ENCODE assay signal across 20 mouse cellular contexts in genomic region chr9:43919010-43919409, GRCm38 (mm10).
DNase-seq lines count a peak whose midpoint lies in the region; ATAC-seq and TF ChIP-seq lines count a peak whose summit lies in the region.
"Had no signal": no experiment of that assay in that cellular context is flagged by ENCODE, and none has a peak within 500 bp of the region (broad histone marks: within the 10 kb centered on the region; RNA-seq: fewer than 3 reads in every experiment).

No protein-coding gene starts in this region.

- peaks cover 46% of the 10 kb centered on the region for H3K4me1 ChIP-seq in hindbrain, embryonic 10.5 days (replicated peaks)
- peaks cover 9% of the 10 kb centered on the region for H3K4me1 ChIP-seq in hindbrain, postnatal 0 days (ENCODE audit: insufficient read depth, low read length)
- peaks cover 39% of the 10 kb centered on the region for H3K4me1 ChIP-seq in forebrain, embryonic 14.5 days (ENCODE audit: control insufficient read depth, insufficient read depth, low read length)
- H3K4me1 ChIP-seq in hindbrain, embryonic 16.5 days (ENCODE audit: control insufficient read depth, insufficient read depth, low read depth, low read length) = peaks cover 27% of the 10 kb centered on the region
- peaks cover 27% of the 10 kb centered on the region for H3K4me1 ChIP-seq in neural tube, embryonic 14.5 days (ENCODE audit: control insufficient read depth, insufficient read depth, low read length)

- H3K27ac ChIP-seq in hindbrain, embryonic 10.5 days = peak overlapping the region; percentile 9; the same call in 1 of the 2 replicates
- H3K27ac ChIP-seq in hindbrain, postnatal 0 days = no peak overlapping the region
- H3K27ac ChIP-seq in forebrain, embryonic 14.5 days (ENCODE audit: low read depth, low read length) = peak overlapping the region; percentile 67; the same call in 1 of the 2 replicates
- H3K27ac ChIP-seq in hindbrain, embryonic 16.5 days (ENCODE audit: low read depth, low read length) = no peak overlapping the region; the same call in 1 of the 2 replicates
- peak overlapping the region; percentile 29 for H3K27ac ChIP-seq in neural tube, embryonic 14.5 days (ENCODE audit: low read depth, low read length)
- H3K27ac ChIP-seq: embryonic facial prominence, embryonic 13.5 days; heart, adult 2 months; kidney, embryonic 15.5 days; liver, embryonic 14.5 days had no signal

- H3K9ac ChIP-seq in hindbrain, postnatal 0 days (replicated peaks; ENCODE audit: low read length) = no peak overlapping the region
- H3K9ac ChIP-seq in forebrain, embryonic 14.5 days (ENCODE audit: low read length) = peak overlapping the region; percentile 38; the same call in 1 of the 2 replicates
- H3K9ac ChIP-seq in hindbrain, embryonic 16.5 days (ENCODE audit: low read depth, low read length) = peak overlapping the region; percentile 31
- H3K9ac ChIP-seq in neural tube, embryonic 14.5 days (replicated peaks; ENCODE audit: low read depth, low read length) = no peak overlapping the region; the same call in 1 of the 2 replicates
- H3K9ac ChIP-seq: embryonic facial prominence, embryonic 13.5 days; kidney, embryonic 15.5 days; liver, embryonic 14.5 days had no signal

- no peak overlapping the region for H3K4me3 ChIP-seq in hindbrain, embryonic 10.5 days
- H3K4me3 ChIP-seq in hindbrain, postnatal 0 days (ENCODE audit: low read length) = no peak overlapping the region
- no peak overlapping the region for H3K4me3 ChIP-seq in forebrain, embryonic 14.5 days (ENCODE audit: low read depth, low read length)
- no peak overlapping the region for H3K4me3 ChIP-seq in hindbrain, embryonic 16.5 days (ENCODE audit: low read length)
- no peak overlapping the region for H3K4me3 ChIP-seq in neural tube, embryonic 14.5 days (ENCODE audit: low read depth, low read length)
- H3K4me3 ChIP-seq: embryonic facial prominence, embryonic 13.5 days; heart, adult 2 months; kidney, embryonic 15.5 days had no signal

- ATAC-seq in hindbrain, postnatal 0 days = no peak
- no peak; the same call in 1 of the 2 replicates for ATAC-seq in forebrain, embryonic 14.5 days
- ATAC-seq in hindbrain, embryonic 16.5 days = no peak
- ATAC-seq in neural tube, embryonic 14.5 days (ENCODE audit: low read depth) = no peak
- ATAC-seq: CD4-positive, CD25-positive, alpha-beta regulatory T cell, adult 4 months; intestine, embryonic 16.5 days; Patski had no signal

- no peak for DNase-seq in hindbrain, embryonic 10.5 days (ENCODE audit: low spot score)
- no peak for DNase-seq in hindbrain, postnatal 0 days (ENCODE audit: low spot score)
- DNase-seq in forebrain, embryonic 14.5 days (ENCODE audit: low spot score) = peak; percentile 56
- no peak for DNase-seq in cerebellum, adult 9-10 months
- no peak for DNase-seq in urinary bladder, postnatal 14 days (ENCODE audit: low spot score)
- DNase-seq: adrenal gland, adult 8-10 months; cerebellum, postnatal 10 days; gastrocnemius, postnatal 25 days; heart, adult 2 months; heart, postnatal 36 days; right cerebral cortex, postnatal 25 days; thymus, adult 18-20 months had no signal

- WGBS in hindbrain, embryonic 10.5 days = 74% methylated on average over 17 of the region's 17 CpGs
- WGBS in hindbrain, postnatal 0 days = 40% methylated on average over 17 of the region's 17 CpGs
- 28% methylated on average over 17 of the region's 17 CpGs for WGBS in forebrain, embryonic 14.5 days
- 43% methylated on average over 17 of the region's 17 CpGs for whole genome bisulfite sequencing in hindbrain, embryonic 16.5 days
- WGBS in neural tube, embryonic 14.5 days = 28% methylated on average over 17 of the region's 17 CpGs

- H3K36me3 ChIP-seq in hindbrain, embryonic 10.5 days = no peaks in the 10 kb centered on the region
- no peaks in the 10 kb centered on the region for H3K36me3 ChIP-seq in hindbrain, postnatal 0 days (ENCODE audit: insufficient read depth, low read length)
- H3K36me3 ChIP-seq in forebrain, embryonic 14.5 days (ENCODE audit: control insufficient read depth, insufficient read depth, low read length) = no peaks in the 10 kb centered on the region
- no peaks in the 10 kb centered on the region for H3K36me3 ChIP-seq in hindbrain, embryonic 16.5 days (ENCODE audit: control insufficient read depth, insufficient read depth, low read length)
- no peaks in the 10 kb centered on the region for H3K36me3 ChIP-seq in neural tube, embryonic 14.5 days (ENCODE audit: control insufficient read depth, insufficient read depth, low read length)
- H3K36me3 ChIP-seq: embryonic facial prominence, embryonic 13.5 days; kidney, embryonic 15.5 days had no signal

- no peaks in the 10 kb centered on the region for H3K9me3 ChIP-seq in hindbrain, embryonic 10.5 days
- H3K9me3 ChIP-seq in hindbrain, postnatal 0 days (ENCODE audit: low read length) = no peaks in the 10 kb centered on the region
- no peaks in the 10 kb centered on the region for H3K9me3 ChIP-seq in forebrain, embryonic 14.5 days (replicated peaks; ENCODE audit: control insufficient read depth, low read length)
- H3K9me3 ChIP-seq in hindbrain, embryonic 16.5 days (ENCODE audit: control insufficient read depth, low read length) = no peaks in the 10 kb centered on the region
- no peaks in the 10 kb centered on the region for H3K9me3 ChIP-seq in neural tube, embryonic 14.5 days (ENCODE audit: control insufficient read depth, low read length)
- H3K9me3 ChIP-seq: embryonic facial prominence, embryonic 13.5 days; kidney, embryonic 15.5 days had no signal

- H3K4me2 ChIP-seq in hindbrain, postnatal 0 days (ENCODE audit: low read depth, low read length) = no peak overlapping the region
- H3K4me2 ChIP-seq in forebrain, embryonic 14.5 days (ENCODE audit: low read length) = peak overlapping the region; percentile 16; the same call in 1 of the 2 replicates
- peak overlapping the region; percentile 6; the same call in 1 of the 2 replicates for H3K4me2 ChIP-seq in hindbrain, embryonic 16.5 days (ENCODE audit: low read length)
- no peak overlapping the region for H3K4me2 ChIP-seq in neural tube, embryonic 14.5 days (ENCODE audit: low read depth, low read length)
- H3K4me2 ChIP-seq: embryonic facial prominence, embryonic 13.5 days; kidney, embryonic 15.5 days had no signal

- H3K27me3 ChIP-seq in hindbrain, embryonic 10.5 days (ENCODE audit: insufficient read depth, poor library complexity, severe bottlenecking) = peaks cover 66% of the 10 kb centered on the region
- no peaks in the 10 kb centered on the region for H3K27me3 ChIP-seq in hindbrain, postnatal 0 days (ENCODE audit: insufficient read depth, low read length)
- no peaks in the 10 kb centered on the region for H3K27me3 ChIP-seq in forebrain, embryonic 14.5 days (replicated peaks; ENCODE audit: control insufficient read depth, insufficient read depth, low read length)
- H3K27me3 ChIP-seq in hindbrain, embryonic 16.5 days (replicated peaks; ENCODE audit: control insufficient read depth, insufficient read depth, low read length) = peaks cover 2% of the 10 kb centered on the region
- no peaks in the 10 kb centered on the region for H3K27me3 ChIP-seq in neural tube, embryonic 14.5 days (ENCODE audit: control insufficient read depth, insufficient read depth, low read length)

- TF ChIP-seq CTCF in hindbrain, postnatal 0 days (IDR thresholded peaks at IDR 0.05; ENCODE audit: low read depth) = no peak

Comparison
In these comparisons a context has a peak if more than half of its experiments do, and no peak if none do; other contexts are left out.
1. H3K27ac ChIP-seq: peak in hindbrain, embryonic 10.5 days (single experiment), forebrain, embryonic 14.5 days (single experiment) and neural tube, embryonic 14.5 days (single experiment); none in hindbrain, postnatal 0 days (single experiment) and hindbrain, embryonic 16.5 days (single experiment).
2. H3K4me2 ChIP-seq: peak in forebrain, embryonic 14.5 days (single experiment) and hindbrain, embryonic 16.5 days (single experiment); none in hindbrain, postnatal 0 days (single experiment) and neural tube, embryonic 14.5 days (single experiment).
3. H3K9ac ChIP-seq: peak in forebrain, embryonic 14.5 days (single experiment) and hindbrain, embryonic 16.5 days (single experiment); none in hindbrain, postnatal 0 days (single experiment) and neural tube, embryonic 14.5 days (single experiment).